Mouse (Mus musculus): Measurements from ENCODE around the gene Nsa2. TPM values are rescaled to one million over a fixed set of nuclear protein-coding genes. Genes with fewer than 3 reads are reported as not detected.
"Not testable (repeated sequence)": the region's sequence is repeated elsewhere in the genome, so short reads cannot be mapped to it uniquely, and the experiment has no call there.

Gene Nsa2
- polyA plus RNA-seq, 1 experiment, result 32.5 TPM

DNA sequence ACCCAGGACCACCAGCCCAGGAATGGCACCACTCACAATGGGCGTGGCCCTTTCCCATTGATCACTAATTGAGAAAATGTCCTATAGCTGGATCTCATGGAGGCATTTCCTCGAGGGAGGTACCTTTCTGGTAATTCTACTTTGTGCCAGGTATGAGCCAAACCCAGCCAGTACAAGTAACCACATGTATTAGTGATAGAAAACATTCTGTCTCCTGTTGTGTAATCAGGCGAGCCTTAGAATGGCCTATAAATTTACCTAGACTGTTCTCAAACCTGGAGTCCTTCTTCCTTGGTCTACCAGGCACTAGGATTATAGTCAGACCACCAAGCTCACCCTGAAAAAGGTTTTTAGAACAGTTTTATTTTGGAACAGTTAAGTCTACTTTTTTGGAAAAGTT lies 16.4 kb downstream of the Nsa2 start:
- no peak for DNase-seq
- Histone ChIP-seq H3K27ac (ENCODE audit: insufficient read depth, low read depth, low read length) (no peak overlapping the region), H3K36me3 (ENCODE audit: control insufficient read depth, insufficient read depth, low read length) (no peaks in the 10 kb centered on the region), H3K4me3 (ENCODE audit: insufficient read depth, low read depth, low read length) (no peak overlapping the region), H3K4me1 (ENCODE audit: control insufficient read depth, insufficient read depth, low read length) (no peaks in the 10 kb centered on the region), H3K27me3 (replicated peaks; ENCODE audit: control insufficient read depth, insufficient read depth, low read length) (no peaks in the 10 kb centered on the region)
- TF ChIP-seq POLR2A (IDR thresholded peaks at IDR 0.05; ENCODE audit: low read depth, low read length) (no peak), CTCF (conservative IDR thresholded peaks at IDR 0.05; ENCODE audit: insufficient read depth, insufficient read length, low read depth, low read length) (no peak)
- WGBS, result 77% methylated on average over 3 of the region's 3 CpGs

GRCm38 (mm10) chr13:97109046-97109445 lies 28.7 kb downstream of the Nsa2 start:
- 46% methylated on average over 4 of the region's 4 CpGs for WGBS
- peak; percentile 81 for DNase-seq

DNA sequence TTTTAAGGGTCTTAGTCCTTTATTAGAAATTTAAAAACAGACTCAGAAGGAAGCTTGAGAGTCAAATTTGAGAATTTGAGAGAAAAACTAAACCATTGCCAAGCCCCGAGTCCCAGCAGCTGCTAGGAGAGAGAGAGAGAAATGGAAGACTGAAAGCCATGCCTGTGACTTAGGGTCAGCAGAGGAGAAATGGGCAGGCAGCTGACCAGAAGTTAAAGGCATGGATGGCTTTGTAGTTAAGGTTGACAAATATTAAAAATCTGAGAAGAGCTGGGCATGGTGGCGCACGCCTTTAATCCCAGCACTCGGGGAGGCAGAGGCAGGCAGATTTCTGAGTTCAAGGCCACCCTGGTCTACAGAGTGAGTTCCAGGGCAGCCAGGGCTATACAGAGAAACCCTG lies 30.0 kb downstream of the Nsa2 start:
- 58% methylated on average over 4 of the region's 4 CpGs for WGBS
- H3K27me3 ChIP-seq (replicated peaks; ENCODE audit: control insufficient read depth, insufficient read depth, low read length); H3K4me1 ChIP-seq (ENCODE audit: control insufficient read depth, insufficient read depth, low read length); H3K4me3 ChIP-seq (ENCODE audit: insufficient read depth, low read depth, low read length); H3K36me3 ChIP-seq (ENCODE audit: control insufficient read depth, insufficient read depth, low read length): not testable (repeated sequence)
- peak overlapping the region; percentile 75; the same call in 1 of the 2 replicates for H3K27ac ChIP-seq (ENCODE audit: insufficient read depth, low read depth, low read length)
- DNase-seq, result peak; percentile 53

More at GRCm38 (mm10) chr13:97109046-97109445, 28.7 kb downstream of the Nsa2 start:
- TF ChIP-seq CTCF (conservative IDR thresholded peaks at IDR 0.05; ENCODE audit: insufficient read depth, insufficient read length, low read depth, low read length) (no peak), POLR2A (IDR thresholded peaks at IDR 0.05; ENCODE audit: low read depth, low read length) (no peak)
- Histone ChIP-seq H3K4me1 (ENCODE audit: control insufficient read depth, insufficient read depth, low read length) (no peaks in the 10 kb centered on the region), H3K27ac (ENCODE audit: insufficient read depth, low read depth, low read length) (peak overlapping the region; percentile 38; the same call in 1 of the 2 replicates), H3K36me3 (ENCODE audit: control insufficient read depth, insufficient read depth, low read length) (no peaks in the 10 kb centered on the region), H3K27me3 (replicated peaks; ENCODE audit: control insufficient read depth, insufficient read depth, low read length) (no peaks in the 10 kb centered on the region), H3K4me3 (ENCODE audit: insufficient read depth, low read depth, low read length) (no peak overlapping the region)

GRCm38 (mm10) chr13:97104996-97105395 lies 32.7 kb downstream of the Nsa2 start:
- Histone ChIP-seq H3K4me1 (ENCODE audit: control insufficient read depth, insufficient read depth, low read length) (no peaks in the 10 kb centered on the region), H3K36me3 (ENCODE audit: control insufficient read depth, insufficient read depth, low read length) (no peaks in the 10 kb centered on the region), H3K27me3 (replicated peaks; ENCODE audit: control insufficient read depth, insufficient read depth, low read length) (no peaks in the 10 kb centered on the region), H3K27ac (ENCODE audit: insufficient read depth, low read depth, low read length) (no peak overlapping the region), H3K4me3 (ENCODE audit: insufficient read depth, low read depth, low read length) (no peak overlapping the region)
- 83% methylated on average over 7 of the region's 7 CpGs for WGBS
- no peak for TF ChIP-seq CTCF (conservative IDR thresholded peaks at IDR 0.05; ENCODE audit: insufficient read depth, insufficient read length, low read depth, low read length)
- TF ChIP-seq POLR2A (IDR thresholded peaks at IDR 0.05; ENCODE audit: low read depth, low read length), result no peak
- DNase-seq, result no peak

GRCm38 (mm10) chr13:97099187-97099852 lies 38.4 kb downstream of the Nsa2 start, which contains the start of gene Gm6169:
Gene Gm6169 (minus strand): TSS chr13:97099237.
- no peaks in the 10 kb centered on the region for H3K4me1 ChIP-seq (ENCODE audit: control insufficient read depth, insufficient read depth, low read length)

DNA sequence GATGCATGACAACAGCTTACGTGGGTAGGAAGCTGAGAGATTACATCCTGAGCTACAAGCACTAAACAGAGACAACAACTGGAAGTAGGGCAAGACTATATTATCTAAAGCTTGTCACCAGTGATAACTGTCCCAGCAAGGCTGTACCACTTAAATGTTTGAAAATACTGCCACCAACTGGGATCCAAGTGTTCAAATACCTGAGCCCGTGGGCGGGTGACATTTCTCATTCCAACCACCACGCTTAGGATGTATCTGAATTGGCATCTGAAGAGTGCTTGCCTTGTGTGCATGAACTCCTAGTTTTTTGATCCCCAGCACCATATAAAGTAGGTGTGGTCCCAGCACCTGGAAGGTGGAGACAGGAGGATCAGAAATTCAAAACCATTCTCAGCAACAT lies 42.0 kb downstream of the Nsa2 start:
- Histone ChIP-seq H3K27ac (ENCODE audit: insufficient read depth, low read depth, low read length) (no peak overlapping the region), H3K27me3 (replicated peaks; ENCODE audit: control insufficient read depth, insufficient read depth, low read length) (no peaks in the 10 kb centered on the region), H3K4me1 (ENCODE audit: control insufficient read depth, insufficient read depth, low read length) (no peaks in the 10 kb centered on the region), H3K36me3 (ENCODE audit: control insufficient read depth, insufficient read depth, low read length) (no peaks in the 10 kb centered on the region), H3K4me3 (ENCODE audit: insufficient read depth, low read depth, low read length) (no peak overlapping the region)
- no peak for DNase-seq
- WGBS, result 76% methylated on average over 4 of the region's 4 CpGs
- TF ChIP-seq CTCF (conservative IDR thresholded peaks at IDR 0.05; ENCODE audit: insufficient read depth, insufficient read length, low read depth, low read length) (no peak), POLR2A (IDR thresholded peaks at IDR 0.05; ENCODE audit: low read depth, low read length) (no peak)

More at GRCm38 (mm10) chr13:97099187-97099852, 38.4 kb downstream of the Nsa2 start, which contains the start of gene Gm6169:
- whole genome bisulfite sequencing, result 61% methylated on average over 22 of the region's 22 CpGs
- TF ChIP-seq CTCF (conservative IDR thresholded peaks at IDR 0.05; ENCODE audit: insufficient read depth, insufficient read length, low read depth, low read length) (peak; percentile 55), POLR2A (IDR thresholded peaks at IDR 0.05; ENCODE audit: low read depth, low read length) (no peak)
- no peaks in the 10 kb centered on the region for H3K36me3 ChIP-seq (ENCODE audit: control insufficient read depth, insufficient read depth, low read length)
- no peaks in the 10 kb centered on the region for H3K27me3 ChIP-seq (replicated peaks; ENCODE audit: control insufficient read depth, insufficient read depth, low read length)
- peak; percentile 63 for DNase-seq
- no peak within 1 kb of the TSS for H3K4me3 ChIP-seq (ENCODE audit: insufficient read depth, low read depth, low read length)
- H3K27ac ChIP-seq (ENCODE audit: insufficient read depth, low read depth, low read length), result no peak within 1 kb of the TSS

DNA sequence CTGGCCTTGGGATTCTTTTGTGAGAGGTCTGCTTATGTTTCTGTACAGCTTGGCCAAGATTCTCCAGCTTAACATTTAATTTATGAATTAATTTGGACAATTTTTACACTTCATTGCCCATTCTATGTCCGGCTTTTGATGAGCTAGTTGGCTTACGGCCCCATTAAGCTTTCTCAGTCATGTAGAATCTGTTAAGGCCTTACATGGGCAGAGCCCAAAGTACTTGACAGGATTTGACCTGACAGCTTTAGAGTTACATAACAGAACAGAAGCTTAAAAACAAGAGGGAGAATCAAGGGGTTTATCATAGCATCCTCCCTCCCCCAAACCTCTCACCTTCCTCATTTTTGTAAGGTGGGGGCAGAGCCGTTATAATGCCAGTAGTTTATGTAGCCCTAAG lies 49.6 kb downstream of the Nsa2 start:
- H3K4me3 ChIP-seq (ENCODE audit: insufficient read depth, low read depth, low read length), result no peak overlapping the region
- 73% methylated on average over 3 of the region's 3 CpGs for WGBS
- no peaks in the 10 kb centered on the region for H3K36me3 ChIP-seq (ENCODE audit: control insufficient read depth, insufficient read depth, low read length)
- no peaks in the 10 kb centered on the region for H3K4me1 ChIP-seq (ENCODE audit: control insufficient read depth, insufficient read depth, low read length)
- H3K27ac ChIP-seq (ENCODE audit: insufficient read depth, low read depth, low read length), result no peak overlapping the region
- H3K27me3 ChIP-seq (replicated peaks; ENCODE audit: control insufficient read depth, insufficient read depth, low read length), result no peaks in the 10 kb centered on the region
- no peak for DNase-seq
- TF ChIP-seq POLR2A (IDR thresholded peaks at IDR 0.05; ENCODE audit: low read depth, low read length) (no peak), CTCF (conservative IDR thresholded peaks at IDR 0.05; ENCODE audit: insufficient read depth, insufficient read length, low read depth, low read length) (no peak)

Measured in kidney, adult 2 months (tissue).